Comparison of ENCODE assay signal across 19 mouse cellular contexts in genomic region chr4:147361872-147362271, GRCm38 (mm10). TPM values are rescaled to one million over a fixed set of nuclear protein-coding genes. Genes with fewer than 3 reads are reported as not detected.
"Had no signal": no experiment of that assay in that cellular context is flagged by ENCODE, and none has a peak within 500 bp of the region (broad histone marks: within the 10 kb centered on the region; RNA-seq: fewer than 3 reads in every experiment).

No protein-coding gene starts in this region.

RNA-seq across cellular contexts. Expression of gene Zfp978, which starts 0.8 kb away (rescaled TPM):
- polyA plus RNA-seq: limb, embryonic 10.5 days; limb, embryonic 11.5 days; limb, embryonic 12.5 days; limb, embryonic 14.5 days; liver, adult 2 months; liver, postnatal 0 days; lung, adult 2 months; lung, postnatal 0 days; macrophage; midbrain, embryonic 10.5 days; midbrain, embryonic 12.5 days; midbrain, embryonic 15.5 days; midbrain, embryonic 16.5 days; midbrain, postnatal 0 days; neural tube, embryonic 12.5 days had no signal

RNA-seq across cellular contexts. Expression of gene Zfp988, which starts 56.4 kb away (rescaled TPM):
- polyA plus RNA-seq: limb, embryonic 12.5 days; liver, adult 2 months; liver, embryonic 15.5 days; liver, embryonic 16.5 days; liver, postnatal 0 days; lung, adult 2 months; lung, postnatal 0 days; macrophage; midbrain, embryonic 12.5 days; midbrain, embryonic 13.5 days; midbrain, embryonic 14.5 days had no signal
